Mouse (Mus musculus): ENCODE measurements at regions not wholly inside any gene's neighbourhood (a gene's known extent, or its start where the extent isn't known, plus 50 kb on each side); places are given as distances from the start of the nearest gene placed in this dataset.
"Not testable (repeated sequence)": the region's sequence is repeated elsewhere in the genome, so short reads cannot be mapped to it uniquely, and the experiment has no call there.

DNA sequence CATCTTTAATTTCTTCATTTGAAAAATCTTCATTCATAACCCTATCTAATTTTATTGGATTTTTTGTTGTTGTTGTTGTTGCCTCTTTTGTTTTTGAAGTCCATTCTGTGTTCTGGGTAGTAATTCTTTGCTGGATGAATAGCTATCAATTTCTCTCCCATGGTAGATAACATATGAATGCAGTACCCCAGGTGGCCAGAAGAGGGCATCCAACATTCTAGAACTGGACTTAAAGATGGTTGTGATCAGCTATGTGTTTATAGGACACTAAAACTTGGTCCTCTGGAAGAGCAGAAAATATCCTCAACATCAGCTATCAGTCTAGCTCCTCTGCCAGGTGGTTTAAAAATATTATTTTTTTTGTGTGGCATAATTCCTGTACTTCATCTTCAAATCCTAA lies 73.0 kb downstream of the Prl2c3 start:
- not testable (repeated sequence) for H3K36me3 ChIP-seq (ENCODE audit: control insufficient read depth, insufficient read depth, low read length); H3K4me3 ChIP-seq (ENCODE audit: low read depth, low read length); H3K4me2 ChIP-seq (ENCODE audit: low read depth); H3K4me1 ChIP-seq (ENCODE audit: control insufficient read depth, insufficient read depth, low read length); H3K27me3 ChIP-seq (ENCODE audit: control insufficient read depth, insufficient read depth, low read length); ATAC-seq (ENCODE audit: insufficient read depth, low FRiP score, low TSS enrichment); H3K9ac ChIP-seq (ENCODE audit: low read length); DNase-seq (ENCODE audit: low spot score); H3K9me3 ChIP-seq (ENCODE audit: control insufficient read depth, low read length); H3K27ac ChIP-seq (ENCODE audit: low read depth, low read length)

DNA sequence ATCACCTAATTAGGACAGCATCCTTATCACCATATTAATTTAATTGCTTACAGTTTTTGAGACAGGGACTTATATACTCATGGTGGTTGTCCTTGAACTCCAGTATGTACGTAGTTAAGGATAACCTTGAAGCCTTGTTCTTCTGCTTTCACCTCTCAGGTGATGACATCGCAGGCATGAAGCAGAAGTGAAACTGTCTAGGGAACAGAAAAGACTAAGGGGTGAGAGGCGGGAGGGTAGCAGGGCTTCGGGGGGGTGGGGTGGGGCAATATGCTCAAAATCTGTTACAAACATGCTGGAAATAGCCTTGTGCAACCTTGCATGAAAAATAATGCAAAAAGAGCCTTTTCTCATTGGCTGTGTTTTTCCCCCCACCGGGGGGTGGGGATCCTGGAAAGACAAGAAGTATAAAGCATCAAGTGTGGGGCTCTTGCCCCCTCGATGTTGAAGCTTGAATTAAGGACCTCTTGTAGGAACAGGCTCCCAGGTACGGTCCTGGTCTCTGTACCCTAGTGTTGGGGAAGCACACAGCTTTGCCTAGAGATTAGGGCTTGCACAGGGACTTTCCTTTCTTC lies 81.8 kb downstream of the Prl2c3 start:
- H3K4me1 ChIP-seq (ENCODE audit: control insufficient read depth, insufficient read depth, low read length); H3K27me3 ChIP-seq (ENCODE audit: control insufficient read depth, insufficient read depth, low read length); H3K36me3 ChIP-seq (ENCODE audit: control insufficient read depth, insufficient read depth, low read length); H3K9me3 ChIP-seq (ENCODE audit: control insufficient read depth, low read length); DNase-seq (ENCODE audit: low spot score); H3K9ac ChIP-seq (ENCODE audit: low read length); H3K27ac ChIP-seq (ENCODE audit: low read depth, low read length); H3K4me3 ChIP-seq (ENCODE audit: low read depth, low read length); ATAC-seq (ENCODE audit: insufficient read depth, low FRiP score, low TSS enrichment); H3K4me2 ChIP-seq (ENCODE audit: low read depth): not testable (repeated sequence)
- WGBS = 90% methylated on average over 7 of the region's 7 CpGs

DNA sequence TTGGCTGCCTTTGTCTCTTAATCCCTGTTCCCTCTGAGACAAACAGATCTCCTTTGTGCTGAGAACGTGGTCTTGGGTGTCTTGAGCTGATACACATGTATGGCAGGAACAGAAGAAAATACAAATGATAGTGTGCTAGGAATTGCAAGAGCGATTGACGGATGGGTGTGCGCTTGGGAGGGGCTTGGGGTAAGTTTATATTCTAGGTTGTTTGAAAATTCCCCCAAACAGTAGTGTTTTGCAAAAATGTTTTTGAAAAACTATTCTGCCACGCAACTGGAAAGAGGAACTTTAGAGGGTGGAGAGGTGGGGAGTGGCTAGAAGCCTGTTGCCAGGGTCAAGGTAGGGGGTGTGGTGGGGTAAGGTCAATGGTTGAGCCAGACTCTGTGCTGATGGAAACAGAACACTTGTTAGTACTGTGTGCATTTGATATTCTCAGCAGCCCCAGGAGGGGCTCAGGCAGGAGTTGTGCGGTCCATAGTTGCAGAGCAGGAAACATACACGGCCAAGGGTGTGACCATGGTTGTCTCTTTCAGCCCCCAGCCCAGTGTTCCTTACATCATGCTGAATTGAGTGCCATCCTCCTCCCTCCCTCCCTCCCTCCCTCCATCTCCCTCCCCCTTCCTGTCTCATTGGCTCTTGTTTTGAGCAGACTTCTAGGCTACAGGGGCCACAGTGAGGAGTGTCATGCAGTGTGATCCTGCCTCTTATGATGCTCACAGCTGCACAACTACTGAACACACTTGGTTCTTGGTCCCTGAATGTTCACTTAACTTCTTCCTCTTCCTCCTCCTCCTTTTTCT lies 88.2 kb downstream of the Prl2c3 start:
- Histone ChIP-seq H3K27me3 (ENCODE audit: control insufficient read depth, insufficient read depth, low read length) (no peaks in the 10 kb centered on the region), H3K27ac (ENCODE audit: low read depth, low read length) (no peak overlapping the region), H3K4me2 (ENCODE audit: low read depth) (no peak overlapping the region), H3K4me1 (ENCODE audit: control insufficient read depth, insufficient read depth, low read length) (no peaks in the 10 kb centered on the region), H3K9ac (ENCODE audit: low read length) (no peak overlapping the region), H3K9me3 (ENCODE audit: control insufficient read depth, low read length) (no peaks in the 10 kb centered on the region), H3K4me3 (ENCODE audit: low read depth, low read length) (no peak overlapping the region), H3K36me3 (ENCODE audit: control insufficient read depth, insufficient read depth, low read length) (no peaks in the 10 kb centered on the region)
- ATAC-seq (ENCODE audit: insufficient read depth, low FRiP score, low TSS enrichment) (no peak), DNase-seq (ENCODE audit: low spot score) (no peak)
- WGBS = 66% methylated on average over 7 of the region's 7 CpGs

DNA sequence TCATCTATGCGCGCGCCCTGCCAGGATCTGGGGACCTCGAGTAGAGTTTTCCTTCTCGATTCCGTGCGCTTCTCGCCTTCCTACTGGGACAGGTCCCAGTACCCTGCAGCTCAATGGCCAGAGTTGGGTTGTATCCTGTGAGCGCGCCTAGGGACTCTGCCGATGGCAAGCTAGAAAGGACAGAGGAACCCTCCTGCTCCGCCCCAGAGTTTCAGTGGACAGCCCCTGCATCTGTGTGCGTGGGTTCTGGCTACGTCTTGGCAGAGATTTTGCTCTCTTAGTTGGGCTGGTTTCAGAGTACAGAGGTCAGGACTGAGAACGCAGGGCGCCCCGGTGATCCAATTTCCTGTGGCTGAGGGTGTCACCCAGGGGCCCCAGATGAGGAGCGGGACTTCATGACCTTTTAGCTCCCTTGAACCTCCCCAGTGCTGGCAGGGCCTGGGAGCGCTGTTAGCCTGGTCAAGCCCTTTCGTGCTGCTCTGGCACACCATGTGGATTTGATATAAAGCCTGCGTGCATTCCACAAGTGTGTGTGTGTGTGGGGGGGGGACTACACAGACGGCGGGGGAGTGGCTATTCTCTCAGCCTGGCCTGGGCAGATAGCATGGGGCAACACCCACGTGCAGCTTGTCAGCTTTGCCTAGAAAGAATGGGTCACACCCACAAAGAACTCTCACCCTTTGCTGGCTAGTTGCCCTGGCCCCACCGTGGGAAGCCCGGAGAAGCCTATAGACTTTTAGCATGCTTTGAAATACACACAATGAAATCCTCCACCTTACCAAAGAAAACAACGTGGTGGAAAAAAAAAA lies 96.9 kb downstream of the Prl2c3 start:
- WGBS = 4% methylated on average over 11 of the region's 27 CpGs
- H3K9ac ChIP-seq (ENCODE audit: low read length); H3K4me1 ChIP-seq (ENCODE audit: control insufficient read depth, insufficient read depth, low read length); H3K4me2 ChIP-seq (ENCODE audit: low read depth); DNase-seq (ENCODE audit: low spot score); H3K27me3 ChIP-seq (ENCODE audit: control insufficient read depth, insufficient read depth, low read length); H3K9me3 ChIP-seq (ENCODE audit: control insufficient read depth, low read length); H3K27ac ChIP-seq (ENCODE audit: low read depth, low read length); H3K4me3 ChIP-seq (ENCODE audit: low read depth, low read length); H3K36me3 ChIP-seq (ENCODE audit: control insufficient read depth, insufficient read depth, low read length): not testable (repeated sequence)
- peak; percentile 18; the same call in 1 of the 2 replicates for ATAC-seq (ENCODE audit: insufficient read depth, low FRiP score, low TSS enrichment)

DNA sequence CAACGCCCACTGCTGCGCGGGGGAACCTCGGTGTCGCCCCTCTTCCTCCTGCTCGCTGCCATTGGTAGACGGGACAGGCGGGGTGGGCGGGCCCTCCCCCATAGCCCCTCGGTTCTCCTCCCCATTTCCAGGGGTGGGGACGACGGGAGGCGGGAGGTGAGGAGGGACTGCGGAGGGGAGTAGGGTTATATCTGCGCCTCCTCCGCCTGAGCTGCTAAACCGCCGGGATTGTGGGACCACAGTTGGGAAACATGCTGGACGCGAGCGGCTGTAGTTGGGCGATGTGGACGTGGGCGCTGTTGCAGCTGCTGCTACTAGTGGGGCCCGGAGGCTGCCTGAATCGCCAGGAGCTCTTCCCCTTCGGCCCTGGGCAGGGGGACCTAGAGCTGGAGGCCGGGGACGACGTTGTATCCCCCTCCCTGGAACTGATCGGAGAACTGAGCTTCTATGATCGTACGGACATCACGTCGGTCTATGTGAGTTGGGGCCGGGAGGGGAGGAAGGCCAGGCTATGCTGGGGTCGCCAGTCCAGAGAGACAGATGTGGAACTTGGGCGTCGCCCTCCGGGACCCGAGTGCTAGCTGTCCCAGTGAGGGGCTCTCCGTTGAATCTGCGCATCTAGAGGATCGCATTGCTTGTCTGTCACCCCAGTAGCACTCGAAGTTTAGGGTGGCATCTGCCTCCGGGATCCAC lies 97.6 kb downstream of the Prl2c3 start:
- DNase-seq (ENCODE audit: low spot score); H3K4me2 ChIP-seq (ENCODE audit: low read depth); H3K4me1 ChIP-seq (ENCODE audit: control insufficient read depth, insufficient read depth, low read length); H3K9ac ChIP-seq (ENCODE audit: low read length); H3K27me3 ChIP-seq (ENCODE audit: control insufficient read depth, insufficient read depth, low read length); H3K9me3 ChIP-seq (ENCODE audit: control insufficient read depth, low read length); H3K36me3 ChIP-seq (ENCODE audit: control insufficient read depth, insufficient read depth, low read length); H3K4me3 ChIP-seq (ENCODE audit: low read depth, low read length); H3K27ac ChIP-seq (ENCODE audit: low read depth, low read length): not testable (repeated sequence)
- peak; percentile 70 for ATAC-seq (ENCODE audit: insufficient read depth, low FRiP score, low TSS enrichment)
- WGBS = 2% methylated on average over 21 of the region's 46 CpGs

DNA sequence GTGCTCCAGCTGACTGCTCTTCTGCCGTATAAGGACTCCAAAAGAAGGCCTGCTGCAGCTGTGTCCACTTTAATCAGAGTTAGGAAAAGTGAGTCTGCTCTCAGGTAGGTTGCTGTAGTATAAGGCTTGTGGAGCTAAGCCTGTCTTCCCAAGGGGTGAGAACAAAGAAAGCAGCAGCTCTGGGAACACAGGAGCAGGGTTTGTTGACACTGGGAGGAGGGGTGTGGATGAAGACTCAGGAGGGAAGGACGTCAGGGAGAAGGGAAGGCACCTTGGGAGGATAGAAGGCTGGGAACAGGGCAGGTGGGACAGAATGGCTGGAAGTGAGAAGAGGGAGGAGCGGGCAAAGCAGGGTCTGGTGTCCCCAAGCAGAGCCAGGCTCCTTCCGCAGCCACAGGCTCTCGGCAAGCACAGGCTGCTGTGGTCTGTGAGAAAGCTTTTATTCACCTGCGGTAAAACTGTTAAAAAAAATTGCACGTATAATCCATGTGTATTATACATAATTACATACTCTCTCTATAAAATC lies 106.2 kb downstream of the Prl2c3 start:
- 46% methylated on average over 4 of the region's 7 CpGs for WGBS
- H3K4me2 ChIP-seq (ENCODE audit: low read depth); H3K9me3 ChIP-seq (ENCODE audit: control insufficient read depth, low read length); H3K4me1 ChIP-seq (ENCODE audit: control insufficient read depth, insufficient read depth, low read length); H3K27ac ChIP-seq (ENCODE audit: low read depth, low read length); H3K36me3 ChIP-seq (ENCODE audit: control insufficient read depth, insufficient read depth, low read length); H3K4me3 ChIP-seq (ENCODE audit: low read depth, low read length); ATAC-seq (ENCODE audit: insufficient read depth, low FRiP score, low TSS enrichment); H3K27me3 ChIP-seq (ENCODE audit: control insufficient read depth, insufficient read depth, low read length); DNase-seq (ENCODE audit: low spot score); H3K9ac ChIP-seq (ENCODE audit: low read length): not testable (repeated sequence)

DNA sequence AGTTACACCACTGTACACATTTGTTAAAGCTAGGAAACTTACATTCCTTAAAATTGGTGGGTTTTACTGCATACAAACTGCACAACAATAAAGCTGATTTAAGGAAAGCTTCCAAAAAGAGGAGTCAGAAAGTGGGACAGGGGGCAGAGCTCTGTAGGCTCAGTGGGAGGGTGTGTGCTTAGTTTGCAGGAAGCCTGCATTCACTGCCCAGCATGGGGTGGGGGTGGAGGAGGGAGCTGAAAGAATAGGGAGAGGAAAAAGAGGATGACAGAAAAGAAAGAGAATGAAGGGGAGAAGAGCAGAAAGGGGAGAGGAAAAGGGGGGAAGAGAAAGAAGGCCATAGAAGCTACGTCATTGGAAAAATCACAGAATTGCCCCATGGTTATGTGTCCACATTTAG lies 111.1 kb downstream of the Prl2c3 start:
- H3K27me3 ChIP-seq (ENCODE audit: control insufficient read depth, insufficient read depth, low read length) = not testable (repeated sequence)

DNA sequence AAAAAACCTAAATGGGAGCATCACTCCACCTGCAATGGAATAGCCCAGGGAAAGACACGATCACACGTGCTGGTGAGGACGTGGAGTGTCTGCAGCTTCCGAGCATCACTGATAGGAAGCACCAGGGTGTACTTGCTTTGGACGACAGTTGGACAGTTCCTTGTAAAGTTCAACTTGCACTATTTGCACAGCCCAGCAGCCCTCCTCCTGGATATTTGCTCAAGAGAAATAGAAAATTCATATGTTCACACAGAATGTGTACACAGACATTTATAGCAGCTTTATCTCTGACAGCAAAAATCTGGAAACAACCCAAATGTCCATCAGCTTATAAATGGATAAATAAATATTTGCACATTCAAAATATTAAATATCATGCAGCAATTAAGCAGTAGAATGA lies 111.7 kb downstream of the Prl2c3 start:
- H3K36me3 ChIP-seq (ENCODE audit: control insufficient read depth, insufficient read depth, low read length); H3K9me3 ChIP-seq (ENCODE audit: control insufficient read depth, low read length); H3K4me1 ChIP-seq (ENCODE audit: control insufficient read depth, insufficient read depth, low read length); ATAC-seq (ENCODE audit: insufficient read depth, low FRiP score, low TSS enrichment); H3K9ac ChIP-seq (ENCODE audit: low read length); DNase-seq (ENCODE audit: low spot score); H3K4me3 ChIP-seq (ENCODE audit: low read depth, low read length); H3K27ac ChIP-seq (ENCODE audit: low read depth, low read length); H3K27me3 ChIP-seq (ENCODE audit: control insufficient read depth, insufficient read depth, low read length); H3K4me2 ChIP-seq (ENCODE audit: low read depth): not testable (repeated sequence)
- WGBS = 86% methylated on average over 1 of the region's 5 CpGs

More for the DNA sequence above, 111.1 kb downstream of the Prl2c3 start:
- H3K4me1 ChIP-seq (ENCODE audit: control insufficient read depth, insufficient read depth, low read length); H3K9me3 ChIP-seq (ENCODE audit: control insufficient read depth, low read length); H3K4me2 ChIP-seq (ENCODE audit: low read depth); H3K36me3 ChIP-seq (ENCODE audit: control insufficient read depth, insufficient read depth, low read length); DNase-seq (ENCODE audit: low spot score); H3K4me3 ChIP-seq (ENCODE audit: low read depth, low read length); ATAC-seq (ENCODE audit: insufficient read depth, low FRiP score, low TSS enrichment); H3K9ac ChIP-seq (ENCODE audit: low read length); H3K27ac ChIP-seq (ENCODE audit: low read depth, low read length): not testable (repeated sequence)
- WGBS = no CpG with 5 or more reads among the region's 1 CpGs

Data from neural tube, embryonic 11.5 days (tissue).